Mouse (Mus musculus): ENCODE measurements around the gene Hexim1. TPM values are rescaled to one million over a fixed set of nuclear protein-coding genes. Genes with fewer than 3 reads are reported as not detected.

The Hexim1 gene
- polyA plus RNA-seq, 1 experiment = 24.3 TPM

GRCm38 (mm10) chr11:103115163-103116007 lies 646 bp upstream of the Hexim1 start:
- peaks cover 41% of the 10 kb centered on the region for H3K79me2 ChIP-seq (ENCODE audit: control insufficient read depth, insufficient read depth)
- peaks cover 21% of the 10 kb centered on the region for H3K79me3 ChIP-seq (ENCODE audit: low read depth)
- H3K27me3 ChIP-seq (ENCODE audit: control insufficient read depth, insufficient read depth, insufficient read length) = no peaks in the 10 kb centered on the region
- H3K4me3 ChIP-seq (ENCODE audit: insufficient read depth, poor library complexity, severe bottlenecking) = peak overlapping the region; percentile 43
- H3K36me3 ChIP-seq (ENCODE audit: control insufficient read depth, insufficient read depth) = peaks cover 15% of the 10 kb centered on the region
- TF ChIP-seq FOSL1 (IDR thresholded peaks at IDR 0.05; ENCODE audit: insufficient read depth, low read length, poor library complexity, severe bottlenecking) (no peak), MYOD1 (IDR thresholded peaks at IDR 0.05; ENCODE audit: control insufficient read depth, insufficient read length, low read depth) (no peak), CTCF (IDR thresholded peaks at IDR 0.05; ENCODE audit: control insufficient read depth, insufficient read depth, insufficient read length) (no peak), MYOG (IDR thresholded peaks at IDR 0.05; ENCODE audit: control insufficient read depth, extremely low read depth, insufficient read length) (no peak), CEBPB (IDR thresholded peaks at IDR 0.05; ENCODE audit: low read depth) (peak; percentile 60), USF1 (IDR thresholded peaks at IDR 0.05; ENCODE audit: low read depth) (no peak), MAX (IDR thresholded peaks at IDR 0.05) (peak; percentile 85)
- H3ac ChIP-seq (ENCODE audit: control insufficient read depth, insufficient read length, low read depth) = peak overlapping the region; percentile 97

GRCm38 (mm10) chr11:103116959-103117590 lies 1.0 kb downstream of the Hexim1 start:
- Histone ChIP-seq H3K27me3 (ENCODE audit: control insufficient read depth, insufficient read depth, insufficient read length) (no peaks in the 10 kb centered on the region), H3K79me2 (ENCODE audit: control insufficient read depth, insufficient read depth) (peaks cover 41% of the 10 kb centered on the region), H3ac (ENCODE audit: control insufficient read depth, insufficient read length, low read depth) (peak overlapping the region; percentile 78), H3K4me3 (ENCODE audit: insufficient read depth, poor library complexity, severe bottlenecking) (peak overlapping the region; percentile 62), H3K36me3 (ENCODE audit: control insufficient read depth, insufficient read depth) (peaks cover 15% of the 10 kb centered on the region), H3K79me3 (ENCODE audit: low read depth) (peaks cover 21% of the 10 kb centered on the region)
- no peak for TF ChIP-seq MAX (IDR thresholded peaks at IDR 0.05)
- peak; percentile 89 for TF ChIP-seq CTCF (IDR thresholded peaks at IDR 0.05; ENCODE audit: control insufficient read depth, insufficient read depth, insufficient read length)

- Histone ChIP-seq H3K4me3 (ENCODE audit: insufficient read depth, poor library complexity, severe bottlenecking) (peak overlapping the region; percentile 62), H3K79me2 (ENCODE audit: control insufficient read depth, insufficient read depth) (peaks cover 41% of the 10 kb centered on the region), H3K27me3 (ENCODE audit: control insufficient read depth, insufficient read depth, insufficient read length) (no peaks in the 10 kb centered on the region), H3ac (ENCODE audit: control insufficient read depth, insufficient read length, low read depth) (peak overlapping the region; percentile 78), H3K36me3 (ENCODE audit: control insufficient read depth, insufficient read depth) (peaks cover 15% of the 10 kb centered on the region), H3K79me3 (ENCODE audit: low read depth) (peaks cover 21% of the 10 kb centered on the region)
- TF ChIP-seq MYOD1 (IDR thresholded peaks at IDR 0.05; ENCODE audit: control insufficient read depth, insufficient read length, low read depth) (no peak), USF1 (IDR thresholded peaks at IDR 0.05; ENCODE audit: low read depth) (no peak), CTCF (IDR thresholded peaks at IDR 0.05; ENCODE audit: control insufficient read depth, insufficient read depth, insufficient read length) (no peak), MAX (IDR thresholded peaks at IDR 0.05) (no peak), FOSL1 (IDR thresholded peaks at IDR 0.05; ENCODE audit: insufficient read depth, low read length, poor library complexity, severe bottlenecking) (no peak), MYOG (IDR thresholded peaks at IDR 0.05; ENCODE audit: control insufficient read depth, extremely low read depth, insufficient read length) (no peak), CEBPB (IDR thresholded peaks at IDR 0.05; ENCODE audit: low read depth) (no peak)
Observed at GRCm38 (mm10) chr11:103117591-103118009, 1.6 kb downstream of the Hexim1 start.

GRCm38 (mm10) chr11:103118866-103119265 lies 2.8 kb downstream of the Hexim1 start:
- TF ChIP-seq MYOG (IDR thresholded peaks at IDR 0.05; ENCODE audit: control insufficient read depth, extremely low read depth, insufficient read length) (no peak), USF1 (IDR thresholded peaks at IDR 0.05; ENCODE audit: low read depth) (no peak), MAX (IDR thresholded peaks at IDR 0.05) (no peak), FOSL1 (IDR thresholded peaks at IDR 0.05; ENCODE audit: insufficient read depth, low read length, poor library complexity, severe bottlenecking) (no peak), MYOD1 (IDR thresholded peaks at IDR 0.05; ENCODE audit: control insufficient read depth, insufficient read length, low read depth) (no peak), CTCF (IDR thresholded peaks at IDR 0.05; ENCODE audit: control insufficient read depth, insufficient read depth, insufficient read length) (no peak), CEBPB (IDR thresholded peaks at IDR 0.05; ENCODE audit: low read depth) (no peak)

GRCm38 (mm10) chr11:103119609-103120008 lies 3.6 kb downstream of the Hexim1 start:
- H3K27me3 ChIP-seq (ENCODE audit: control insufficient read depth, insufficient read depth, insufficient read length) = no peaks in the 10 kb centered on the region
- peaks cover 21% of the 10 kb centered on the region for H3K79me3 ChIP-seq (ENCODE audit: low read depth)
- H3K79me2 ChIP-seq (ENCODE audit: control insufficient read depth, insufficient read depth) = peaks cover 36% of the 10 kb centered on the region
- no peak overlapping the region for H3ac ChIP-seq (ENCODE audit: control insufficient read depth, insufficient read length, low read depth)
- H3K4me3 ChIP-seq (ENCODE audit: insufficient read depth, poor library complexity, severe bottlenecking) = no peak overlapping the region
- TF ChIP-seq FOSL1 (IDR thresholded peaks at IDR 0.05; ENCODE audit: insufficient read depth, low read length, poor library complexity, severe bottlenecking) (no peak), MAX (IDR thresholded peaks at IDR 0.05) (no peak), MYOG (IDR thresholded peaks at IDR 0.05; ENCODE audit: control insufficient read depth, extremely low read depth, insufficient read length) (no peak), USF1 (IDR thresholded peaks at IDR 0.05; ENCODE audit: low read depth) (no peak), CEBPB (IDR thresholded peaks at IDR 0.05; ENCODE audit: low read depth) (no peak), CTCF (IDR thresholded peaks at IDR 0.05; ENCODE audit: control insufficient read depth, insufficient read depth, insufficient read length) (no peak), MYOD1 (IDR thresholded peaks at IDR 0.05; ENCODE audit: control insufficient read depth, insufficient read length, low read depth) (no peak)
- peaks cover 7% of the 10 kb centered on the region for H3K36me3 ChIP-seq (ENCODE audit: control insufficient read depth, insufficient read depth)

More at GRCm38 (mm10) chr11:103118866-103119265, 2.8 kb downstream of the Hexim1 start:
- Histone ChIP-seq H3K36me3 (ENCODE audit: control insufficient read depth, insufficient read depth) (peaks cover 14% of the 10 kb centered on the region), H3ac (ENCODE audit: control insufficient read depth, insufficient read length, low read depth) (no peak overlapping the region), H3K4me3 (ENCODE audit: insufficient read depth, poor library complexity, severe bottlenecking) (no peak overlapping the region), H3K79me3 (ENCODE audit: low read depth) (peaks cover 21% of the 10 kb centered on the region), H3K27me3 (ENCODE audit: control insufficient read depth, insufficient read depth, insufficient read length) (no peaks in the 10 kb centered on the region), H3K79me2 (ENCODE audit: control insufficient read depth, insufficient read depth) (peaks cover 41% of the 10 kb centered on the region)

Data from C2C12 (cell line).